Mouse (Mus musculus): ENCODE data around the gene Sh2d4b. TPM values are rescaled to one million over a fixed set of nuclear protein-coding genes. Genes with fewer than 3 reads are reported as not detected.

Sh2d4b gene
- total RNA-seq (2023): 10.3 TPM

GRCm38 (mm10) chr14:40893196-40893595 lies at the start of gene Sh2d4b:
TSS of gene Sh2d4b (minus strand) at chr14:40893266.

Other genes starting within 250 kb of the Sh2d4b start
- gene Tspan14, start 73.5 kb upstream of the Sh2d4b start, total RNA-seq (2023): 112 TPM
- 10.7 TPM for gene Fam213a, start 120.5 kb upstream of the Sh2d4b start, total RNA-seq (2023)
- gene Dydc2, start 175.9 kb upstream of the Sh2d4b start, total RNA-seq (2023): not detected
- not detected for gene Dydc1, start 179.6 kb upstream of the Sh2d4b start, total RNA-seq (2023)
- not detected for gene Mat1a, start 211.8 kb upstream of the Sh2d4b start, total RNA-seq (2023)
- not detected for gene Sftpa1, start 238.5 kb upstream of the Sh2d4b start, total RNA-seq (2023)